Mouse (Mus musculus) adrenal gland, adult 8-10 months (tissue): Measurements from ENCODE around the gene Parp4. TPM values are rescaled to one million over a fixed set of nuclear protein-coding genes. Genes with fewer than 3 reads are reported as not detected.

ENCODE experiments used
- DNase-seq: peaks from one replicate; pipeline ENCODE4 v3.0.0; 2022
- total RNA-seq, 4 experiments: library from RNA; stranded (reverse); gene quantifications; 2 replicates each; pipeline ENCODE4 v1.2.4; 2022

The Parp4 gene
- total RNA-seq, 4 experiments from 2014 or later = 44.6 to 51.9 (median 48.5) TPM

DNA sequence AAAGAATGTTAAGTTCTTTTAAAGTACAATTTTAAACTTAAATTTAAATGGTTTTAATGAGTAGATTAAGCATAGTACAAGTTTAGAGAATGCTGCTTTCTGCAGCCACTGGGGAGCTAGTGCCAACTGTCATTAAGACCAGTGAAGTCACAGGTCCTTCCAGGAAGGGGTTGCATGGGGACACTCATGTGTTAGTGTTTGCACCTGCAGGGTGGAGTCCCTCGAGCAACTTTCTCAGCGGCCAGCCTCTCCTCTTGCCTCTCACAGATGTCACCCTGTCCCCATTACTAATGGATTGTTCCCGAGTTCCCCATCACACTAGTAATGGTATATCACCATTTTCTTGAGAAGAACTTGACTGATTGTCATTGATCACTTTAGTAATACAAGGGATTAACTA is 37.8 kb downstream of the Parp4 start:
- DNase-seq = no peak

DNA sequence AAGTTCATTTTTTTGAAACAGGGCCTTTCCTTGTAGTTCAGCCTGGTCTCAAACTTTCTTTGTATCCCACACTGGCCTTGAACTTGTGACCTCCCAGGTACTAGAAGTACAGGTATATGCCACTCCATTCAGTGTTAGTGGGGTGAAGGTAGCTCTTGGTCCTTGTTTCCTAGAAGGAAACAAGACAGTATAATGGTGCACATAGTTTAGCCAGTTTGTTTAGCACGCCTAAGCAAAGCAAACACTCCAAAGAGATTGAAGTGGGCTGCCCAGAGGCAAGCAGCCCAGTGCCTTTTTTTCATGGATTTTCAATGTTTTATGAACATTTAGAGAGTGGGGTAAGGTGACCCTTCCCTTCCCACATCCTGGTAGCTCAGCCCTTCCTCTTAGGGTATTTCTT is 42.1 kb downstream of the Parp4 start:
- no peak for DNase-seq

DNA sequence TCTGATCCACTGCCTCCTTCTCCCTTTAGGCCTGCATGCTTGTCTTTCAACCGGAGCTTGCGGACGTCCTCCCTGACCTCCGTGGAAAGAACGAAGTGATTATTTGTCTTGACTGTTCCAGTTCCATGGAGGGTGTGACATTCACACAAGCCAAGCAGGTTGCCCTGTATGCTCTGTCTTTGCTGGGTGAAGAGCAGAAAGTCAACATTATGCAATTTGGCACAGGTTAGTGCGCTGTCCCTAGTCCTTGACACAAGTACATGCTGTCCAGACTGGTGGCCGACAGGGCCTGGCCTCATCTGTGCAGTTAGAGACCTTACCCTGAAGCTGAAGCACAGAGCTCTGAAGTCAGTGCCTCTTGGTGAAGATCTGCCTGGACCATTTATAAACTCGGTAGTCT is 45.0 kb downstream of the Parp4 start:
- peak; percentile 9 for DNase-seq

DNA sequence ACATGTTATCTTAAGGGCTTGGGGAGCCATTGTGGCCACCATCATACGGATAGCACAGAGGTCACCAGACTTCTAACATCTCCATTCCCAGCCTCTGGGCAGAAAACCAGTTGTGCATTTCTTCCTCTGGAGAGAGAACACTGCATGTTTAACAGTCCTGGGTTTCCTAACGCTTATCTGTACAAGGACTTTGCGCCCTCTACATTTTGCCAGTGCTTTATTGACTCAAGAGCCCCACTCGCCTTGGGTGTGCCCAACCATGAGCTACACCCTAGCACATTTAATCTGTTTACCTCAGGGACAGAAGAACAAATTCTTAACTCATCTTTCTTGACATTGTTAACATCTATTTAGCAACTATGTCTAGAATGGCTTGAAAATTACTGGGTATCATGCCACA is 50.8 kb downstream of the Parp4 start:
- DNase-seq = no peak

DNA sequence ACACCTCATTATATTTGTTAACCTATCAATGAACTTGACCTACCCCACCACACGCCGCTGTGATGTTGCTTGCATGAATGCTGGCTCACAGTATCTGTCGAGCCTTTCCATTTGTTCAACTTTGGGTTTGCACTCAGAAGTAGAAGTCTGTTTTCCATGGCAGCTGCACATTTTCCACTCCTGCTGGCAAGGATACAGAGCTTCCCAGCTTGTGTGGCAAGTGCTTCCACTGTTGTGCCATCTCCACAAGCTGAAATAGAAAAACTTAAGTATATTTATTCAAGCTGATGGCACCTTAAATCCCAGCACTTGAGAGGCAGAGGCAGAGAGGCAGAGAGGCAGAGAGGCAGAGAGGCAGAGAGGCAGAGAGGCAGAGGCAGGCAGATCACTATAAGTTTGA is 52.9 kb downstream of the Parp4 start:
- DNase-seq = no peak

DNA sequence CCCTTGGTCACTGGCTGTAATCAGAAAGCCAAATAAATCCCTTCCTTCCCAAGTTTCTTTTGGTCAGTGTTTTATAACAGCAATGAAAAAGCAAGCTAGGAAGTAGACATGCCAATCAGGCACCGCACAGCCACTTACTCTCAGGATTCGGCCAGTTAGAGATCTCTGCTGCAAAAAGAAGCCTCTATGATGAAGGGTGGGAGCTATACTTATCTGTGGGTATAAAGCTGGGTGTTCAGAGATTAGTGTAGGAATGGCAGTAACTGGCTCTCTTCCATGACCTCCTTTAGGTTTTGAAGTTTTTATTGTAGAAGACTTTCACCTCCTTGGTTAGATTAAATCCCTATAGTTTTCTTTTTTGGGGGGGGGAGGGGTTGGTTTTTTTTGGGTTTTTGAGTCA is 55.7 kb downstream of the Parp4 start:
- no peak for DNase-seq

DNA sequence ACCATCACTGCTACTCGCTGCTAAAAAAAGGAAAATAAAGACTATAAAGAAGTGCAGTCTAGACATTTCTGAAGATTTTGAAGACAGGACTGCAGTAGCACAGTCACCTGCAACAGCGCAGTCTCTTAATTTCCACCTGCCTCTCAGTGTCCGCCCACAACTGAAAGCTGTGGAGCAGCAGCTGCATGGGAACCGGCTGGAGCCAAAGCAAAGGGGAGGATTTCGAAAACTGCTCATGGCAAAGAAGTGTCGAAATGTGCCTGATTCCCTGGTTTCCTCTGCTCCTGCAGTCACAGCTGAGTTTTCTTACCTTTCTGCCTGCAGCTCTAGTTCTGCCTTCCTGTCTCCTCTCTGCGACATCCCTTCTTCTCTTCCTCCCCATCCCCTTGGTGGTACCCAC is 71.8 kb downstream of the Parp4 start:
- DNase-seq = no peak

DNA sequence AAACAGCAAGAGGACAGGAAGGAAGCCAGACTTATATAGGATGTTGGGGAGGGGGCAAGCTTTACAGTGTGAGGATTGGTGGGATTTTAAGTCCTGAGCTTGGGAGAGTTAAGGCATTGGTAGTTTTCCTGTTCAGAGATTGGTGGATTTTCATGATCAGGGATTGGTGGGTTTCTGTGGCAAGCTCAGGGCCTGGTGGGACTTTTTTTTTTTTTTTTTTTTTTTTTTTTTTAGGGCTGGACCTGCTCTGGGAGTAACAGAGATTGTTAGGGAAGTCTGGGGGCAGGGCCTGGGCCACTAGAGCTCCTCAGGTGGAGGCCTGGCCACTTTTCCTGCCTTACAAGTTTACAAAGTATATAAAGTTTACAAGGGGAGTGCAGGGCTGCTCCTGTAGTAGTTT is 74.0 kb downstream of the Parp4 start:
- DNase-seq = no peak

DNA sequence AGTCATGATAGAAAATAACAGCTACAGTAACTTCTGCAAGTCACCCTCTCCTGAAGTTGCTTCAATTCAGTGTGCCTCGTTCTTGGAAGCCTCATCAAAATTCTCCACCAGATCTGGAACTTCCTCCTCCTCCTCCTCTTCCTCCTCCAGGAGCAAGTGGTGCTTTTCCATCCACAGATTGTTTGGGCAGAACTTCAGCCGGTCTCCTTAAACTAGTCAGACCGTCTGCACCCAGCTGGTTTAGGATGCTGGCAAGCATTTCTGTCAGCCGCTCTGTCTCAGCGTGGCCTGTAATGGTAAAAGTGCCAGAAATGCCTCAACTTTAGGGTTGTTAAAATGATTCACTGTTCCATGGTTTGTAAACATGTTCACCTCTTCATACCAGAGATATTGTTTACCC is 90.2 kb downstream of the Parp4 start:
- no peak for DNase-seq

DNA sequence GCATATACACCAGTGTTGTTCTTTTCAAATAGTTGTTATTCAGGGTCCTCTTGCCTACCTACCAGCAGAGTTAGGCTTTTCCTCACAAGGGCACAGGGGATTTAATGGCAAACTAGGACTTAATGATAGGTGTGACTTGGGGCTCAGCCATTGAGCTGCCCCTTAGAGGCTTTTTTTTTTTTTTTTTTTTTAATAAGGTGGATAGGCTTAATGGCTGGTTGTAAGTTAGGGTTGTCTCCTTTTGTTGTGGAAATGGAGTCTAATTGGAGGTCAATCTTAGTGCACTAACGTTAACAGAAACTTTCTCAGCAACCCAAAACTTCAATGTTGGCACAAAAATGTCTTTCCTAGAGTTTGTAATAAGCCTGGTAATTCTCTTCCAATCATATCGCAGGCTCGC is 91.5 kb downstream of the Parp4 start:
- no peak for DNase-seq

DNA sequence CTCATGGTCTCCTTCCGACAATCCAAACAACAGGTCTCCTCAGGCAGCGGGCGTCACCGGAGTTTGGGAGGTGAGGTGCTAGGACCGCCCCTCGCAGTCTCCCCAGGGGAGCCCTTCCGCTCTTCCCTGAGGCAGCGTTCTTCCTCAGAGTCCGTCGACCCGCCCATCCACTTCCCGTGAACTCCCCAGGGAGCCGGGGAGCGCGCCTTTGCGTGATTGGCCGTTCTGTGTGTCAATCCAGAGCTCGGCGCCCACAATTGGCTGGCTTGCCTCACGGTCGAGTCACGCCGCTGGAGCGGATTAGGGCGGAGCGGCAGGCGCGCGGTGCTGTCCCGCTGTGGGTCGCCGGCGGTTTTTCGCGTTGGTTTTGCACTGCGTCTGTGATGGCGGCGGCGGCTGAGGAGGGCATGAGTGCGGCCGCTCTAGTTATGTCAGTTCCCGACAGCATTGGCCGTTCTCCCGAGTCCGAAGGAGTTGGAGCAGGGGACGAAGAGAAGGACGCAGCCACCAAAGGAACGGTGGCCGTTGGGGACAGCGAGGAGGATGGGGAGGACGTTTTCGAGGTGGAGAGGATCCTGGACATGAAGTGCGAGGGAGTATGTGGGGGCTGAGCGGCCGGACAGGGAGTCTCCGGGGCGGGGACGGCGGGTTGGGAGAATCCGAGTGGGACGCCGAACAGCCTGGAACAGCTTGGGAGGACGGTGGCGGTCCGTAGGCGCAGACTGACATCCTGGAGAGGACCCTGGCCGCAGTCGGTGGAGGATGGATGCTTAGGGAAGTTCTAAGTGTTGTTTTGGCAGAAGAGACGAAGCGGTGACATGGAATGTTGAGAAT is 92.8 kb downstream of the Parp4 start, which contains the start of gene Mphosph8:
Gene Mphosph8, plus strand, starts transcription at position 280 of the 834 bp plus-strand sequence.
- peak; percentile 100 for DNase-seq

DNA sequence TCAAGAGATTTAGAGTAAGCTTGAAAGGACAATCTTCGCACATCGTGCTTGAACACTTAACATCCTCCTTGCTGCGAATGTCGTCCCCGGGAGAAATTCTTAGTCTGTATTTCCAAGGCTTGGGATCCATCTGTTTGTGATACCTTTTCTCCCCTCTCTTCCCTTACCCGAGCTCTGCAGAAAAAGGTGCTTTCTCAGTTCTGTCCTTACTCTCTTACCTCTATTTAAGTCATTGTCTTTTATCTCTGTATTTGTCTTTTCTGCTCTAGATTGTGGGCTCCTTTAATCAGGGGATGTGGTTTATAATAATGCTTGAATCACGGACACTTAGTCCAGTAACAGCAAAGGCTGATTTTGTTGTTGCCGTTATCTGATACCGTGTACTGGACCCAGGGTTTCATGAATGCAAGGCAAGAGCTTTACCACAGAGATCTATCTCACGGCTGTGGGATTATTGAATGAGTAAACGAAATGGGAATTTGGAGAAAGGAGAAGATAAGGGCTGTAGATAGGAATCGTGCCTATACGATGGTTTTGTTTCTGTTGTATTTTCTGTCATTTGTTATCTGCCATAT is 93.7 kb downstream of the Parp4 start:
- no peak for DNase-seq

DNA sequence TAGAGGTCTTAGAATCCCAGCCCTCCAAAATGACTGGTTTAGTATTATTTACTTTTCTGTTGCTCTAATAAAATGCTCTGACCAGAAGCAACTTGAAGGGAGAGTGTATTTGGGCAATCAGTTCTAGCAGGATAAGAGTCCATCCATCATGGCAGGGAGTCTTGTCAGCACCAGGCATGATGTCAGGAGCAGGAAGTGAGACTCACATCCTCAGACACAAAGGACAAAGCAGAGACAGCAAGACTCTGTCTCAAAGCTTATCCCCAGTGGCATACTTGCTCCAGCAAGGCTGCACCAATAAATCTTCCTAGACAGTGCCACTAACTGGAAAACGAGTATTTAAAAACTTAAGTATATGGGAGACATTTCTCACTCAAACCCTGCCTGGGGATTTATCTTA is 110.0 kb downstream of the Parp4 start:
- no peak for DNase-seq

DNA sequence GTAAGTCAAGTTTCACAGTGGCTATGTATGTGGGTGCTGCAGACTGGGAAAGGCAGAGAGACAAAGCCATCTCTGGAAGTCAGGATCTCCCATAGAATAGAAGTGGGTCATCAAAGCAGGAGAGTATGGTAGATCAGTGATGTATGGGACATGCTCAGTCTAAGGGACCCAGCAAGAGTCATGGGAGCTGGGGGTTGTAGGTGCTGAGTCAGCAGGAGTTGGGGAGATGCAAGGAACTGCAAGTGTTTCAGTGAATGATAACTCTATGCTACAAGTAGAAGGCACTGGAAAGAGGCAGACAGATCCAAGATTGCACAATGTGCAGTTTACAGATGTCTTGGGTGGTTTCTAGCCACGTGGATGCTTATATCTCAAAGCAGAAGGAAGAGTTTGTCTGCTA is 113.7 kb downstream of the Parp4 start:
- DNase-seq = no peak

DNA sequence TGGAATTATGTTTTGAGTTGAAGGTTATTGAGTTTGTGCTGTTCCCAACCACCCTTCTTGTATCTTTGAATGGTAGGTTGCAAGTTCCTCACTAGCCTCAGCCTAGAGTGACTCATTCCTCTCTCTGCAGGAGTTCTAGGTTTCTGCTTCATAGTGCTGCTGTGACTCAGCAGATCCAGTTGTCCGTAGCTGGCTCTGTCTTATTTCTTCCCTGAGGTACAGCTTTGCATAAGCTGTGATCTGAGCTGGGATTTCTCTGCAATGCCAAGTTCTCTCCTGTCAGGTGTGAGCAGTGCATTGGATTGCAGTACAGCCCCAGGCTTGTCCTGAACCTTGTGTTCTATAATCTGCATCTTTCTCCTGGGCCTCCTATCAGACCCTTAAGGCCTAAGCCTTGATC is 114.3 kb downstream of the Parp4 start:
- no peak for DNase-seq

DNA sequence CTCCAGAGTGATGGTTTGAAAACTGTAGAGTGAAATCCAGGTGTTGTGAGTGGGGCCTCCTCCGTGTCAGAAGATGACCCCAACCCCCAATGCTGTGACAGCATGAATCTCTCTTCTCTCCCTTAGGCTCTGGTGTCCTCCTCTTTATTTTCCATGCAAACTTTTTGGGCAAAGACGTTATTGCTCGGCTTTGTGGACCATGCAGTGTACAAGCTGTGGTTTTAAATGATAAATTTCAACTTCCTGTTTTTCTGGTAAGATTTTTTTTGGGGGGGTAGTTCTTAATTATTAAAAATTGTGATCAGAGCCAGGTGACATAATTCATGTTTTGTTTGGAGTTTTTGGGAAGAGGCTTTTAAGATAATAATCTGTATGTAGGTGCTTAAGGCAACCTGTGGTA is 120.1 kb downstream of the Parp4 start:
- DNase-seq = no peak

DNA sequence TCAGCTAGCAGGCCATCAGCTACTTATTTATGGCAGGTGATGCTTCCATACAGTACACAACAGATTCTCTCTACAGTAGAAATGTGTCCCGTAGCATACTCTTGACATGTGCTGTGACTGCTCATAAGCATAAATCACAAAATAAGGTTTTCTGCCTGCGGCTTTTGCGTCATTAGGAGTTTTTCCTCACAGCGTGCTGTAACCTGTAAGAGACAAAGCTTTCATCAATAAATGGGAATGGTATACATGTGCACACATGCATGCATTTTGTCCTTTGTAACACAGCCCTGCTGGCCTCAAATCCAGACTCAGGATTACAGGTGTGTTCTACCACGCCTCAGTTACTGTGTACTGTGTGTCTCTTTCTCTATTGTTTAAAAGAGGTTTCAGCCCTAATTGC is 122.4 kb downstream of the Parp4 start:
- no peak for DNase-seq

DNA sequence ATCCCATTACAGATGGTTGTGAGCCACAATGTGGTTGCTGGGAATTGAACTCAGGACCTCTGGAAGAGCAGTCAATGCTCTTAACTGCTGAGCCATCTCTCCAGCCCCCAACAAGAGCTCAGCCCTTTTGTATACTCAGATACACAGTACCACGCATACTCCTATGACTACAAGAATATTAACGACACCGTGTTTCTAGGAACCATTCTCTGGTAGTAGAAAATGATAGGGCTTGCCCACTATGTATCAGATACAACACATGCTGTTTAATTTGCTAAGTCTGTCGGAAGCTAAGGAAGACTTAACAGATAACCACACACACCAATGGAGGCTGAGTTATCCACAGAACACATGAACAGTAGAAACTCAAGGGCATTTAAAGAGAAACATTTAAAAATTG is 127.2 kb downstream of the Parp4 start:
- DNase-seq = no peak

DNA sequence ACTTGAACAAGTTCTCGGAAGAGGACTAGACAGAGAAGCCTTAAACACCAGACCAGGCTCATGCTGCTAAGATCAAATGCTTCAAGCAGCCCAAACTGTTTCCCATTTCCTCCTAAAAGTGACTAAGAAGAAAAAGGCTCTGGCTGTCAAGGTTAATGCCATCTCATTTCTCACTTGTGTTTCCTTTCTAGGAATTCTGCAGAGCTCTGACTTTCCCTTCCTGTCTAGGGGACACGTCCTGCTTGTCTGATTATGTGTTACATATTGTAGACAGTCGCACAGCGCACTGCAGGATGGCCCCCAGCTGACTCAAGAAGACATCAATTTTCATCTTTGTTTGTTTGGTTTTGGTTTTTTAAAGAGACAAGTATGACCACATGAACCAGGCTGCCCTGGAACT is 130.3 kb downstream of the Parp4 start:
- DNase-seq = no peak

Other genes starting within 250 kb of the Parp4 start
- gene Atp12a, start 210.6 kb upstream of the Parp4 start, total RNA-seq = 1 to 10 TPM in 1 of 4 experiments, under 1 TPM in 1, not detected in 2; 0.10 to 1.0 TPM
- gene Rnf17, start 173.0 kb upstream of the Parp4 start, total RNA-seq = 1 to 10 TPM in 2 of 4 experiments, under 1 TPM in 2; 0.59 to 1.9 (median 1.2) TPM
- gene Cenpj, start 194 bp upstream of the Parp4 start, total RNA-seq = 10 to 100 TPM in 3 of 4 experiments, 1 to 10 TPM in 1; 8.0 to 14.9 (median 11.5) TPM
- 10 to 100 TPM; 24.7 to 44.6 (median 35.9) TPM for gene Mphosph8, start 92.6 kb downstream of the Parp4 start, total RNA-seq
- gene Pspc1, start 202.7 kb downstream of the Parp4 start, total RNA-seq = 10 to 100 TPM; 21.5 to 40.4 (median 28.4) TPM
- 10 to 100 TPM; 30.8 to 48.2 (median 40.5) TPM for gene Zmym5, start 236.1 kb downstream of the Parp4 start, total RNA-seq